Mouse (Mus musculus) yolk sac, embryonic 10.5 days (tissue): ENCODE results near the gene Tdrd9.
A peak's percentile ranks its signal among the peaks of the same experiment; 100 is the strongest.

Experiments
- DNase-seq: peaks from one replicate; pipeline ENCODE4 v3.0.0-alpha.2; 2017; ENCODE audit warnings: low spot score

The Tdrd9 gene

DNA sequence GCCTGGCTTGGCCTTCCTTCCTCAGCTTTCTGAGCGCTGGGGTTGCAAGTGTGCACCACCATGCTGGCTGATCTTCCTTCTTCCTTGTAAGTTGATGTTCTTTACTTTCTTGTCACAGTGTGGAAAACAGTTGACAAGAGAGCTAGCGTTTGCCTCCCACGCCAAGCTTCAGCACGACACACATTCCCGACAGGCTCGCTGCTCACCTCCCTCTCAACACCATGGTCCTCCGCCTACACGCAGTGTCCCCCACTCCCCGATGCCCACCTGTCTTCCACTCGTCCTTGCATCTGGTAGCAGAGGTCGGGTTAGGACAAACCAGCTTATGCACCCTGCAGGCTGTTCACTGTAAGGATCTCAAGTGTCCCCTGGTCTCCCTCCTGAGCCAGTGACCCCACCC, 133.5 kb downstream of the Tdrd9 start:
- no peak for DNase-seq

DNA sequence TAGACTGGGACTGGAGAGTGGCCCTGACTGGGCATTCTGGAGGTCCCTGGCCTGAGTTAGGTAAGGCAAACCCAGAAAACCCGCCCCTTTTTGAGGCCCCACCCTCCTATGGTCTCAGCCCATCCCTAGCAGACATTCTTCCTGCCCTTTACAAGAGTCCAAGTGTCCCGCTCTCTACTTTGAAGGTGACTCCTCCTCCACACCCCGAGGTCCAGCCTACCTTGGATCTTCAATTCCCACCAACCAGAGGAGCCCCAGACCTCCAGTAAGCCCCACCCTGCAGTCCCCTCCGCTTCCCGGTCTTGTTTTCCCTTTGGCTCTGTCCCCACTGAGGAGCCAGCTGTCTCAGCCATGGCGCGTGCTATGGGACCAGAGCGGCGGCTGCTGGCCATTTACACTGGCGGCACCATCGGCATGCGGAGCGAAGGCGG, 135.2 kb downstream of the Tdrd9 start, which contains the start of gene Aspg:
TSS of gene Aspg (plus strand) at position 139 of the 431 bp plus-strand sequence.
- DNase-seq = no peak

DNA sequence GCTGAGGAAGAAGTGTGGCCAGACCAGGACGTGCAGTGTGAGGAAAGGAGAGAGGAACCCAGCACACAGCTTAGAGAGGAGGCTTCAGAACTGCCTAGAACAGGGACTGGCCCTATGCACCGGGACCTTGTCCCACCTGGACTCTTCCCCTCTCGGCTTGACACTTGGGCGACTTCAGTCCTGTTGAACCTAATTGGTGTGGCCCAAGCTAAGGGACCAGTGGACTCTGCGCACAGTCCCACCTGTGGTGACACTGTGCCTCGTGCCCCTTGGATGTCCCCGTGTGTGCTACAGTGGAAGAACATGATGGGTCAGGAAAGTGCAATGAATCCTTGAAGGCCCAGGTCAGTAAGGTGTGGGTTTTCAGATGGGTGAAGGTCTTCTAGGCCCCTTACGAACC, 136.3 kb downstream of the Tdrd9 start:
- no peak for DNase-seq

DNA sequence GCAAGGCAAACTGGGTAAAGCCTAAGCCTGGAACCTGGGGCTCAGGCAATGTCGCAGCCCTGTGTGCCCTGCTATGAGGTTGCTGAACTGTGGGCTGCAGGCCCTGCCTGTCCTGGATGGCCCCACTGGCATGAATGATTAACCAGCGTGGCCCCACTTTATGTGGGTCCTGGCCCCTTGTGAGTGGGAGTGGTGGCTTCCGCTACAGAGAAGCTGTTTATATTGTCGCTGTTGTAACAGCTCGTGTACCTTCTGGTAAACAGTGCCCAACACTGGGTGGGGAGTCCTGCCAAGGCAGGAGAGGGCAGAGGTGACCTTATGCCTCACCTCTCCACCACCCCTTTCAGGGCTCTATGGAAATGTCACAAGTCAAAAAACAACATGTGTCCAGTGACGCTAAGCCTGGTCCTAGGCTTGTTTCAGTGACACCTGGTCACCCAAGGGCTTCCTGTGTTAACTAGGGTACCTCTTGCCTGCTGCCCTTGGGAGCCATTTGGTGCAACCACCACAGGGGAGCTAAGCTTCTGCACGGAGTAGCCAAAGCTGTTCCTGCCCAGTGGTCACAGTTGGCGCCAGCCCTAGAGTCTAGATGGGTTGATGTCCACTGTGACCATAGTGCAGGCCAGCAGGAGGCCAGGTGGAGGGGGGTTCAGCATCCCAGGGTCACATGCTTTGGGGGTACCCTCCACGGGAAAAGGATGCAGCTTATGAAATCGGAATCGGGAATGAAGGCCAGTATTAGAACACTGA, 137.5 kb downstream of the Tdrd9 start:
- DNase-seq = no peak

DNA sequence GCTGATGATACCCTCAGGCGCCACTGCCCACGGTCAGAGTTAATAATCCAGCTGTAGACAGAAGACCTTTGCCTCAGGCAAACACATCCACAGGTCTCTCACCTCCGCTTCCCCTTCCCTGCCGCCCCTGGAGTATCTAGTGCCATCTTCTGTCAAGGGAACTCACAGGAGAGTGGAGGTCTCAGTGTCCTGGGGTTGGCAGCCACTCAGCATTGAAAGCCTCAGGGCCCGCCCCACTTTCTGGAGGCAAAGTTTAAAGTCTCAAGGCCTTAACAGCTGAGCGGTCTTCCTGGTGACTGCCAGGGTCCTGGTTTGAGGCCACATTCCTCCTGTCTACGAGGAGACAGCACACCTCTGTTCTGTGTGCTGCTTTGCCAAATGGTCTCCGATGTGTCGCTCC, 138.3 kb downstream of the Tdrd9 start:
- no peak for DNase-seq

DNA sequence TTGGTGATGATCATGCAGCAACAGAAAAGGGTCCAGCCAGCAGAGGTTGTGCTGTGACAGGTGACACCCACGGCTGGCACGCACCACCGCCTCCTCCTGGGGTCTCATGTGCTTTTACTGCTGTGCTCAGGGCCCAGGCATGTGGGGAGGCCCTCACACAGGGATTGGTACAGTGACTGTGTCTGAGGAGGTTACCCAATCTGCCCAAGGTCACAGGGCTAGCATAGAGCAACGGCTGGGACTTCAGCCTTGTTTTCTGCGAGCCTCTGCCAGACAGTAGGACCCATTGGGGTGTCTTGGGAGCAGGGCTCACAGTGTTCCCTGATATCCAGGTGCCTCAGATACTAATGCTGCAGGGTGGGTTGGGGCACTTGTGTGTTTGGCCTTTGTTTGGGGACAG, 140.0 kb downstream of the Tdrd9 start:
- no peak for DNase-seq

DNA sequence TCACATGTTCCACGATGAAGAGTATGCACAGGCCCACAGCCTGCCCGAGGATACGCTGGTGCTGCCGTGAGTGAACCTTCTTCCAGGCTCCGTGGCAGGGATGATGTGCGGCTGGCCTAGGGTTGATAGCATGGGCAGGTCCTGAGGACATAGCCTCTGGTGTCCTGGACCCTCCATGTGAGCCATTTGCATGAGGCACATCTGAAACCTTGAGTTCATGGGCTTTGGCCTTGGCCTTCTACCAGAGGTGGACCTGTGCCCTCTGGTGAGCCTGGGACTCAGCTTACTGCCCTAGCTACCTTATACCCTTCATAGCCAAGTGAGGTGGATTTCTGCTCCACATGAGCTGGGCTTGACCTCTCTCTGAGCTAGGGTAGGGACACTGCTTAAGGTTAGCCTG, 140.9 kb downstream of the Tdrd9 start:
- no peak for DNase-seq

DNA sequence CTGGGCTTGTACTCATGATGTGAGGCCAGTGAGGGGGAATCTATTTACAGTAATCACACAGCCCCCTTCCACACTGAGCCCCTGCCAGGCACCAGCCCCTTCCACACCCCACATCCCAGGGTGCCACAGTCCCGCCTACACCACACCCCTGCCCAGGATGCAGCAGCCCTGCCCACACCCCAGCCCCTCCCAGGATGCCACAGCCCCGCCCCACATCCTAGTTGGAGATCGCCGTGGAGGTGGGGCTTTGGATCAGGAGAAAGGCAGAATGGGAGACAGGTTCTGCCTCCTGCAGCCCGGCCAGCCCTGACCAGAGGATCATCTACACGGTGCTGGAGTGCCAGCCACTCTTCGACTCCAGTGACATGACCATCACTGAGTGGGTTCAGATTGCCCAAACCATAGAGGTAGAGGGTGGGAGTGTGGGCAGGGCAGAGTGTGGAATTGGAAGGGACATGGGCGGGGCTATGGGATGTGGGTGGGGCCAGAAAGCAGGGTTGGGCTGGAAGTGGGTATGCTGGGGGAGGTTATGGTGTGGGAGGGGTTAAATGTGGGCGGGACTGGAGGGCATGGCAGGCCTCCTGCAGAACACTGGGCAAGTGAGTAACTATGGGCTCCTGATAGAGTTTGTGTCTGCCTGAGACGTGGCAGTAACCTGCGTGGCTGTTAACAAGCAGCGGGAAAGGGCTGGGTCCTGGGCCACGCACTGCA, 141.5 kb downstream of the Tdrd9 start:
- DNase-seq = no peak

DNA sequence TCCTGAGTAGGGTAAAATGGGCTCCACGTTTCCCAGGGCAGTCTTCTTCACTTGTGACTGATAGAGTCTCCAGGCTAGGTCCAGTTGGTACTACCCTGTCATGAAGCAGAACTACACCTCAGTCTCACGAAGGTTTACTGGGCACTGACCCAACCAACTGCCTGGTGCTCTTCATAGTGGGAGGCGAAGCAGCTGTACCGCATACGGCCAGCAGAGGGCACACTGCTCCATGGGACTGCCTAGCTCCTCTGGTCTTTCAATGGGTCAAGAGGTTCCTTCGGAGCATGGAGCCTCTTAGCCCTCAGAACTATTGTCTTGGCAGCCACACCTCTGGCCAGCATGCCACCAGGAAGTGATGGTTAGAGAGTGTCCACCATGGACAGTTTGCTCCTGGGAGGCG, 142.4 kb downstream of the Tdrd9 start:
- DNase-seq = peak; percentile 65

DNA sequence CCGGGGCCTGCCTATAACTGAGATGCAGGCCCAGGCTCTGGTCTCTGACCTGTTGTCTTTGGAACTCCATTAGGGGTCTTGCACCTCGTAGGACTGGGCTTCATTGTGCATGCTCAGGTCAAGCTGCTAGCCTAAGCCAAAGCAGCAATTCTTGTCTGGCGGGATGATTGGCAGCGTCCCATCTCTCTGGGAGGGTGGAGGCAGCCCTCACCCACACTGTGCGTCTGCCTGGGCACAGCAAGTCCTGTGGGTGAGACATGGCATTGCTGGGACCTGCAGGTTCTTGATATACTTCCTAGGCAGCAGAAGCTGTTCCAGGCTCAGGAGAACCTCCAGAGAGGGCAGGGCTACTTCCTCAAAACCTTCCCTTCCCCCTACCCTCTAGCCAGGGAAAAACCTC, 145.6 kb downstream of the Tdrd9 start:
- DNase-seq = no peak

DNA sequence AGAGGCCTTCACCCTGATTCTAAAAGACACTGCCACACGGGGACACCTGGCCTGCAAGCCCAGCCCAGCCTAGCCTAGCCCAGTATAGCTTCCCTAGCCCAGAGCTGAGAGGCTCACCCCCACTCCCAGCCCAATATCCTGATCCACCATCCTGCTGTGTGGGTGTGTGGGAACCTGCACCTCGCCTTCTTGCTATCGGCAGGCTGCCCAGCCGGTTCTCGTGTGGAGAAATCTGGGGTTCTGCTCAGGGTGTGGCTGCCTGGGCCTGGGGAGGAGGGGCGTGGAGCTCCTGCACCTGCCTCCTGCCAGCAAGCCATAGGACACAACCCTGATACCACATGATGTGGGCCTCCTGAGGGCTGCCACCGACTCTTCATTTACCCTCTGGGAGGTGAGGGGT, 146.3 kb downstream of the Tdrd9 start:
- no peak for DNase-seq
